Mouse (Mus musculus): ENCODE data around the gene Top1. TPM values are rescaled to one million over a fixed set of nuclear protein-coding genes. Genes with fewer than 3 reads are reported as not detected.

The Top1 gene
- total and polyA plus RNA-seq, 2 experiments, result 6.2 to 26.1 TPM

- no peaks in the 10 kb centered on the region for H3K36me3 ChIP-seq (ENCODE audit: control insufficient read depth, insufficient read depth, low read length)
- H3K9ac ChIP-seq (ENCODE audit: low read depth, low read length), result no peak overlapping the region
- TF ChIP-seq CTCF (IDR thresholded peaks at IDR 0.05; ENCODE audit: low read depth, low read length) (no peak), POLR2A (IDR thresholded peaks at IDR 0.05; ENCODE audit: extremely low read depth, insufficient read depth, low read length) (no peak)
- no peak for DNase-seq (ENCODE audit: extremely low read depth, low read depth, low spot score)
- no peaks in the 10 kb centered on the region; the same call in 1 of the 2 replicates for H3K4me1 ChIP-seq (ENCODE audit: control insufficient read depth, insufficient read depth, low read length)
- no peak overlapping the region for H3K27ac ChIP-seq (replicated peaks; ENCODE audit: insufficient read depth, low read depth, low read length)
- H3K4me3 ChIP-seq (ENCODE audit: insufficient read depth, low read depth, low read length), result no peak overlapping the region
- 82% methylated on average over 11 of the region's 11 CpGs for WGBS
- H3K79me2 ChIP-seq (ENCODE audit: control insufficient read depth, insufficient read depth, low read length), result no peaks in the 10 kb centered on the region
- no peaks in the 10 kb centered on the region for H3K27me3 ChIP-seq (ENCODE audit: control insufficient read depth, insufficient read depth, low read length)
Observed at GRCm38 (mm10) chr2:160627207-160628025, 18.3 kb upstream of the Top1 start.

GRCm38 (mm10) chr2:160628055-160628454 is 17.6 kb upstream of the Top1 start:
- Histone ChIP-seq H3K27me3 (ENCODE audit: control insufficient read depth, insufficient read depth, low read length) (no peaks in the 10 kb centered on the region), H3K4me3 (ENCODE audit: insufficient read depth, low read depth, low read length) (no peak overlapping the region), H3K79me2 (ENCODE audit: control insufficient read depth, insufficient read depth, low read length) (no peaks in the 10 kb centered on the region), H3K9ac (ENCODE audit: low read depth, low read length) (no peak overlapping the region), H3K27ac (replicated peaks; ENCODE audit: insufficient read depth, low read depth, low read length) (no peak overlapping the region), H3K4me1 (ENCODE audit: control insufficient read depth, insufficient read depth, low read length) (no peaks in the 10 kb centered on the region; the same call in 1 of the 2 replicates), H3K36me3 (ENCODE audit: control insufficient read depth, insufficient read depth, low read length) (no peaks in the 10 kb centered on the region)
- 92% methylated on average over 4 of the region's 5 CpGs for WGBS
- no peak for DNase-seq (ENCODE audit: extremely low read depth, low read depth, low spot score)
- TF ChIP-seq POLR2A (IDR thresholded peaks at IDR 0.05; ENCODE audit: extremely low read depth, insufficient read depth, low read length), result no peak
- no peak for TF ChIP-seq CTCF (IDR thresholded peaks at IDR 0.05; ENCODE audit: low read depth, low read length)

GRCm38 (mm10) chr2:160628666-160629527 is 16.8 kb upstream of the Top1 start:
- no peaks in the 10 kb centered on the region for H3K79me2 ChIP-seq (ENCODE audit: control insufficient read depth, insufficient read depth, low read length)
- H3K4me1 ChIP-seq (ENCODE audit: control insufficient read depth, insufficient read depth, low read length), result no peaks in the 10 kb centered on the region; the same call in 1 of the 2 replicates
- H3K27me3 ChIP-seq (ENCODE audit: control insufficient read depth, insufficient read depth, low read length), result no peaks in the 10 kb centered on the region
- no peaks in the 10 kb centered on the region for H3K36me3 ChIP-seq (ENCODE audit: control insufficient read depth, insufficient read depth, low read length)
- no peak overlapping the region for H3K4me3 ChIP-seq (ENCODE audit: insufficient read depth, low read depth, low read length)
- H3K9ac ChIP-seq (ENCODE audit: low read depth, low read length), result no peak overlapping the region
- no peak for TF ChIP-seq POLR2A (IDR thresholded peaks at IDR 0.05; ENCODE audit: extremely low read depth, insufficient read depth, low read length)
- no peak for TF ChIP-seq CTCF (IDR thresholded peaks at IDR 0.05; ENCODE audit: low read depth, low read length)
- 90% methylated on average over 12 of the region's 12 CpGs for WGBS
- DNase-seq (ENCODE audit: extremely low read depth, low read depth, low spot score), result no peak
- no peak overlapping the region for H3K27ac ChIP-seq (replicated peaks; ENCODE audit: insufficient read depth, low read depth, low read length)

- WGBS, result 89% methylated on average over 8 of the region's 8 CpGs
- H3K27ac ChIP-seq (replicated peaks; ENCODE audit: insufficient read depth, low read depth, low read length), result no peak overlapping the region
- no peak overlapping the region for H3K4me3 ChIP-seq (ENCODE audit: insufficient read depth, low read depth, low read length)
- H3K9ac ChIP-seq (ENCODE audit: low read depth, low read length), result no peak overlapping the region
- H3K27me3 ChIP-seq (ENCODE audit: control insufficient read depth, insufficient read depth, low read length), result no peaks in the 10 kb centered on the region
- TF ChIP-seq CTCF (IDR thresholded peaks at IDR 0.05; ENCODE audit: low read depth, low read length) (no peak), POLR2A (IDR thresholded peaks at IDR 0.05; ENCODE audit: extremely low read depth, insufficient read depth, low read length) (no peak)
- no peaks in the 10 kb centered on the region for H3K79me2 ChIP-seq (ENCODE audit: control insufficient read depth, insufficient read depth, low read length)
- DNase-seq (ENCODE audit: extremely low read depth, low read depth, low spot score), result no peak
- H3K36me3 ChIP-seq (ENCODE audit: control insufficient read depth, insufficient read depth, low read length), result no peaks in the 10 kb centered on the region
- H3K4me1 ChIP-seq (ENCODE audit: control insufficient read depth, insufficient read depth, low read length), result no peaks in the 10 kb centered on the region
Observed at GRCm38 (mm10) chr2:160629528-160629830, 16.2 kb upstream of the Top1 start.

- TF ChIP-seq CTCF (IDR thresholded peaks at IDR 0.05; ENCODE audit: low read depth, low read length) (no peak), POLR2A (IDR thresholded peaks at IDR 0.05; ENCODE audit: extremely low read depth, insufficient read depth, low read length) (no peak)
- Histone ChIP-seq H3K79me2 (ENCODE audit: control insufficient read depth, insufficient read depth, low read length) (no peaks in the 10 kb centered on the region), H3K36me3 (ENCODE audit: control insufficient read depth, insufficient read depth, low read length) (no peaks in the 10 kb centered on the region), H3K9ac (ENCODE audit: low read depth, low read length) (no peak overlapping the region), H3K4me1 (ENCODE audit: control insufficient read depth, insufficient read depth, low read length) (no peaks in the 10 kb centered on the region), H3K27ac (replicated peaks; ENCODE audit: insufficient read depth, low read depth, low read length) (no peak overlapping the region), H3K4me3 (ENCODE audit: insufficient read depth, low read depth, low read length) (no peak overlapping the region), H3K27me3 (ENCODE audit: control insufficient read depth, insufficient read depth, low read length) (no peaks in the 10 kb centered on the region)
- 92% methylated on average over 9 of the region's 9 CpGs for WGBS
- no peak for DNase-seq (ENCODE audit: extremely low read depth, low read depth, low spot score)
Observed at GRCm38 (mm10) chr2:160630872-160631597, 14.7 kb upstream of the Top1 start.

Data from liver, adult 2 months (tissue).